Mouse (Mus musculus) megakaryocyte progenitor cell, adult 5-6 weeks (primary cell): ENCODE results near the gene Gm8439. TPM values are rescaled to one million over a fixed set of nuclear protein-coding genes. Genes with fewer than 3 reads are reported as not detected.
"Not testable (repeated sequence)": the region's sequence is repeated elsewhere in the genome, so short reads cannot be mapped to it uniquely, and the experiment has no call there.

ENCODE experiments used
- ATAC-seq: replicated peaks from 2 replicates; pipeline ENCODE4 v1.8.0; 2016; ENCODE audit warnings: mild to moderate bottlenecking, moderate TSS enrichment, inconsistent platforms; ENCODE audit not compliant: poor library complexity
- total RNA-seq, 2 experiments: library from RNA; stranded (forward) in 1 of 2; stranded (reverse) in 1 of 2; fragments of 157-497, 149-512 nt in 1 of 2; fragments of 200-1000 nt in 1 of 2; gene quantifications; 2 replicates each; pipeline versions ENCODE4 v1.2.3 to v1.2.4; 2015 to 2017

The Gm8439 gene
- total RNA-seq (2015) = not detected in 2 replicates
- not detected in 2 replicates for total RNA-seq (2017)

DNA sequence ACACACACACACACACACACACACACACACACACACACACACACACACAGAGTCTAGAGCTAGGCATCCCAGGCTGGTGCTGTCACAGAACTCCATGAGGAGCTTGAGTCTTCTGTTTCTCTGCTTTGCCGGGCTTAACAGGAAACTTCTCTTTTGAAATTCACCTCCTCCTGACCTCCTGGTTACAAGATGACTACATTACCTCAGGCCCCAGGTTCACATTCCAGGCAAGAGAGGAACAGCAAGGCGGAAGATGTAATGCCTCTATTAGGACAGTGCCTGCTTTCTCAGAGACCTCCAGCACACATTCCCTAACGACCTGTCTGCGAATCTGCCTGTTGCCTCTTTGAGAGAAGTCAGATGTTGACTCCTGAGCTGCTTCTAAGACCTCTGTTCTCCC, at the start of gene Gm8439:
TSS of gene Gm8439 (plus strand) at position 301 of the 400 bp plus-strand sequence.
- no peak for ATAC-seq

DNA sequence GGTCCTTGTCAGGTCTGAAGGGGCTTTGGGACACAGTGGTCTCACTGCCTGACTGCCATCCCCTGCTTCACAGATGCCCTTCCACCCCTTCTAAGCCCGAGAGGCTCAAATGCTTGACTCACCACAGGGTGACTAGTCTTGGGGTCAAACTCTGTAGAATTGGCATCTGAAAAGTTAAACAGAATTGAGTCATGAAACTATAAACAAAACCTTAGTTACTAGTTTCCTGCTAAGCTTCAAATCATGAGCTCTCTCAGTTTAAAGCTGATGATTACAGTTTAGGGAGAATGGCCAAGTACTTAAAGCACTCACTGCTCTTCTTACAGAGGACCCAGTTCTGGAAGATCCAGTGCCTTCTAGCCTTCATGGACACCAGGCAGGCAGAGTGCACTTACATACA, 43.6 kb upstream of the Gm8439 start:
- no peak for ATAC-seq

DNA sequence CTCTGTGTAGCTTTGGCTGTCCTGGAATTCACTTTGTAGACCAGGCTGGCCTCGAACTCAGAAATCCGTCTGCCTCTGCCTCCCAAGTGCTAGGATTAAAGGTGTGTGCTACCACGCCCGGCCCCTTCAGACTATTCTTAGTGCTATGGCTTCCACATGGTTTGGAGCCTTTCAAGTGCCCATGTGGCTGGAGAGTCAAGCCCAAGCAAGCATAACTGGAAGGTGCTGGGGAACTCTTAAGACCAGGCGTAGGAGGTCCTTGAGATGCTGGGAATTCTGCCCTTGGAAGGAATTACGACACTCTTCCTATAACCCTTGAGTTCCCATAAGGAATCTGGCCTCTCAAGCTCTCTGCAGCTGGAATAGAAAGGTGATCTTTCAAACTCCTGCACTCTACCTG, 32.0 kb upstream of the Gm8439 start:
- ATAC-seq = no peak

DNA sequence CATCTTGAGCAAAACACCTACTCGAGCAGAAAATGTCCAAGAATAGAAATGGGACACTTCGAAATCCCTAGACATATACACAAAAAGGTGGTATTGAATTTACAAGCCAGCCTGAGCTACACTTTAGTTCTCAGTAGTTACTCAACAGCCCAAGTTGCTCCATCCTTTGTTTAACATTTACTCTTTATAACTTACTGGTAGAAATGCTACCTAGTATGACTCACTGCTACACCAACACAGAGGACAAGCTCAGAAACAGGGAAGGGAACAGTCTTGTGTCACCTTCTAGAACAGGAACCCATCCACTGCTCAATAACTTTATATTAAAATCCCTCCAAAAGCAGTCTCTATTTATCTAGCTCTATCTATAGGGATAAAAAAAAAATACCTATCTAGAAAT, 22.8 kb upstream of the Gm8439 start:
- ATAC-seq = no peak

DNA sequence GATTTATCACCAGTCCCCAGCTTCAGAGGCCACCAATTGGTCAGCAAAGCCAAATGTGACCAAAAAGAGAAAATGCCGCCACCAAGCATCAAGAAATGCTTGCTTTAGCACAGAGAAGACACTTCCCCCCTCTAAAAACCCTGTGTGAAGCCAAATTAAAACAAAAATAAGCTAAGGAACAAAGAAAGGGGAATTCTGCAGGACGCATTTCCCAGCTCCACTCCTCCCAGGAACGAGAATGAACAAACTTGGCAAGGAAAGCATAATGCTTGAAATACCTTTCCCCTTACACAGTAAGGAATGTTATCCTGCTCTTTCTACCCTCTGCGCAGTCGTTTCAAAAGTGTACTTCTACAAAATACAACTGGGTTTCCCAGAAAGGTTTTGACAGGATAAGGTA, 20.5 kb upstream of the Gm8439 start:
- no peak for ATAC-seq

DNA sequence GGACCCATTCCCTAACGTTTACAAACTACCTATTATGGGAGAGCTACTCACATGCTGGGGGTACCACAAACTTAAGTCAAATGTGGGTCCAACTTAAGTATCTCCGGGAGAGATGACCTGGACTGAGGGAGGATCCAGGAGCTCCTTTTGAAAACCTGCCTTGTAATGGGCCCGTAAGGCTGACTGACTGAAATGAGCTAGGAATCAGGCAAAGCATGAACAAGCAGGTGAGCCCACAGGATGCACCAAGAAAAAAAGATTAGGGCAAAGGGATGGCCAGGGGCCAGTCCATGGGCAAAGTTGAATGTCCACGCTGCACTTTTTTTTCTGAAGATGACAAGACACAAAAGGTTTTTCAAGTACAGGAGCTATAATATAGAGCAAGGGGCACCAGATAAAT, 19.5 kb upstream of the Gm8439 start:
- no peak for ATAC-seq

DNA sequence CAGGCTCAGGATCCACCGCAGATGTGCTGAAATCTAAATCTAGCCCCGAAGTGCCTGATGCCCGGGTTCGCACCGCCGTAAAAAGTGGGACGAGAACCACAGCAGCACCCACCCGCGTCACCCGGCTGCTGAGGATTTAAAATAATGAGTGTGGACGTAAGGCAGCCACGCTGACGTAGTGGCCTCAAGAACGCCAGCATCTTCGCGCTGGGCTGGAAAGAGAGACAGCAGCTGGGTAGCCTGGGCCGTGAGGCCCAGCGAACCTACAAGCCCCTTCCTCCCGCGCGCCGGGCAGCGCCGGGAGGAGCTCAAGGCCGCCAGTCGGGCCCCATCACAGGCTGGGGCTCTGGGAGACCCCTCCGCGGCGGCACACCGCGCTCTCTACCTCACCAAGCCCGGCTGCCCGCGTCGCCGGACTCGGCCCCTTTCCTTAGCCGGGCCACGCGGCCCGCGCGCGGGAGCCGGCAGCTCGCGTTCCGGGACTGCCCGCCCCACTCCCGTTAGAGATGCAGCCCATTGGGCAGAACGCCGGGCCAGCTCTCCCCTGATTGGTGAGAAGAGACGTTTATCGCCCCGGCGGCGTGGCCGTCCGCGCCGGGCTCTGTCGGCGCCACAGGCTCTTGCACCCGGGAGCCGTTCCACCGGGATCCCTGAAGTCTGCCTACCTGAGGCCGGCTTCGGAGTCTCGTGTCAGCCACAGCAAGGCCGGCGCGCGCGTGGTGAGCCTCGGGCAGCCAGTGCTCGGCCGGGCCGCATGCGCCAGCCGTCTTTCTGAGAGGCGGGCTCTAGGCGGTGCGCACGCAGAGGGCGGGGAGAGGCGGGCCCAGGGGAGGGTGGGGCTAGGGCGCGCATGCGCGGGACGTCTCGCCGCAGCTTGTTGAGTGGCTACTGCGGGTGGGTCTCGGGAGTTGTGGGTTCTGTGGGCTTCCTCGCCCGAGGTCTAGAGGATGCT, 18.8 kb upstream of the Gm8439 start, which contains the start of gene Ctps:
TSS of gene Ctps (minus strand) at position 791 of the 952 bp plus-strand sequence.
- ATAC-seq = peak; percentile 87

DNA sequence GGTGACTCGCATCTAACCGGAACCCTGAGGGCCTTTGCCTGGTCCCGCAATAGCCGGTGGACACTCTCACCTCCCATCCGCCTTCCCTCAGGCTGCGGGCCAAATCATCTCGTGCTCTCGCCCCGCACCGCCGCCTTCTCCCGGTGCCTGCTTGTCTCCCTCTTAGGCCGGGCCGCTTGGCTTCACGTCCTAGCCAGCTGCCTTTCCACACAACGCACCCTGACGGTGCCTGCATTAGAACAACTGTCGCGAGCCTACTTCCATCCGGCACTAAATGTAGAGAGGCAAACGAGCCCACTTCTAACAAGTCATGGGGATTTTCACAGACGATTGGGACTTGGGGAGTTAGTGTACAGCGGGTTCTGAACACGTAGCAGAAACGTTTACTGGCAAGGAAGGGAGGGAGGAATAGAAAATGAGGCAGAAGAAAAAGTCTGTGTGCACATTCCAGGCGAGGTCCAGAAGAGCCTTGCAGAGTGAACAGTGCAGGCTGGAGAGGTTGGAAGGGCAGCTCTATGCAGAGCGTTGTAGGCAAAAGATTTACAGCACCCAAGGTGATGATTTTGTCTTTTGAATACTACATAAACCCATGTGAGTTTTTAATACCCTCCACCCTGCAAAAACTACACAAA, 18.0 kb upstream of the Gm8439 start:
- ATAC-seq = peak; percentile 40

DNA sequence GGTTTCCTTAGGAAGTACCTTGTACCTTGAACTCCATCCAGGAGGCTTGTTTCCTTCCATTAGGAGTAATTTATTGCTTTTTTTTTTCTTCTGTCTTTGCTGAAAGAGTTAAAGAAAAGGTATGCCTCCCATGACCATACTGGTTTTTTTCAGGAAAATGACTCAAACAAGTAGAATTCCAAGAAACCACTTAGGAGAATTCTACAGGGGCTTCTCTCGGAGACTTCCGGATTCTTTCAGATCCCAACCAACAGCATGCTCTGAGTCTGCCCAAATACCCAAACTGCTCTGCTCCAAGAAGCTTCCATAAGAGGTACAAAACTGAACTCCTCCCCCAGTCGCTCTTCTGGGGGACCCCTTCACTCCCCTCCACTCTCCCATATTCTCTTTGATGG, 17.5 kb upstream of the Gm8439 start:
- ATAC-seq = no peak

DNA sequence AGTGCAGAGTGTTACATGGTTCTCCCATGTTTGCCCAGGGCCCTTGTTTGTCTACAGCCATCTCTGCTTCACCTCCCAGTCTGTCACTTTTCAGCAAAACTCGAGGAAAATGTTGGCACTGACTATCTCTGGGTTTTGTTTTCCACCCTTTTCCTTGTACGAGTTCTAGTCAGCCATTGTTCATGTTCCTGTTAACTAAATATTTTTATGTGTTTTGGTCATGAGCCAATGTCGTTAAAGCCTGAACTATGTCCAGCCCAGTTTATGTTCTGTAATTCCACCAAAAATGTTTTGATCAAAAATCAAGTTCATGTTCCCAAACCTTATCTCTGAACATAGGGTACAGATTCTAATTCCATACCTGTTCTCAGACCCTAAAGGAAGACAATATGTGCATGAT, 16.9 kb upstream of the Gm8439 start:
- ATAC-seq = no peak

DNA sequence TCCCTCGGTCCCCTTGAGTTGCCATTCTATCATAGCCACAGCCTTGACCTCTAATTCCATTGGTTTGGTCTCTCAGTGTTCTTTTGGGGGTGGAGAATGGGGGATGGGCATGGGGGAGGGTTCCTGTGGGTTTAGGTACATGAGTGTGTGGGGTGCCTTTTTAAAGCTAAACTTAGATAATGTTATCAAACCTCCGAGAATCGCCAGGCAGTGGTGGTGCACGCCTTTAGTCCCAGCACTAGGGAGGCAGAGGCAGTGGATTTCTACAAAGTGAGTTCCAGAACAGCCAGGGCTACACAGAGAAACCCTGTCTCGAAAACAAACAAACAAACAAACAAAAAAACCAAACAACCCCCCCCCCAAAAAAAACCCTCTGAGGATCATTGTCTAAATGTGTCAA, 7.7 kb upstream of the Gm8439 start:
- no peak for ATAC-seq

DNA sequence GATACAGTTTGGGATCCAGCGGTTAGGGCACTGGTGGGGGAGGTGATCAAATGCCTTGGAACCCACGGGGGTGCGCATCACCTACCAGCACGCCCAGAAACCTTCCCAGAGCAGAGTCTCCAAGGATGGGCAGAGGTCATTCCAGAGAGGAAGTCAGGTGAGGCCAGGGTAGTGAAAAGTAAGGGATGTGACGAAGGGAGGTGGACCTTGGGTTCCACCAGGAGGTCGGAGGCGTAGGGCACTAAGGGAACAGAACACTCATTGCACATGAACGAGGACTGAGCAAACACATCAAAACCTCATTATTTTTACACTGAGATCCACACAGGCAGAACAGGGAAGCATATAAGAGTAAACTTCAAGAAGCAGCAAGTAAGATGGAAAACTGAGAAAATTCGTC, 6.8 kb upstream of the Gm8439 start:
- no peak for ATAC-seq

DNA sequence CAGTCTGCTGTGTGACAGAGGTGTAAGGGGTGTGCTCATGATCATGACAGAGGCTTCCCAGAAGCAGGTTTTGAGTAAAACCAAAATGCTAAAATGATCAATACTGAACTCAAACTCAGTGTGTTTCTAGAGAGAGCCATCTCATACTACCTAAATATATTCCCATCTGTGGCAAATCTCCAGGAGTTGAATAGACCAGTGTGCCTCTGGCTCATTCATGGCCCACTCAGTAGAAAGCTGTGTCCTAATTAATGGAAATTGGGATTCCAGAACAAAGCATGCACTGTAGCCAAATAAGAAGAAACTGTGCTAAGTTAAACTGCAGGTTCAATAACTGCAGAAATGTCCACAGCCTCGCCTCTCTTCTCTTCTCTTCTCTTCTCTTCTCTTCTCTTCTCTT, 1.6 kb upstream of the Gm8439 start:
- no peak; the same call in 1 of the 2 replicates for ATAC-seq

DNA sequence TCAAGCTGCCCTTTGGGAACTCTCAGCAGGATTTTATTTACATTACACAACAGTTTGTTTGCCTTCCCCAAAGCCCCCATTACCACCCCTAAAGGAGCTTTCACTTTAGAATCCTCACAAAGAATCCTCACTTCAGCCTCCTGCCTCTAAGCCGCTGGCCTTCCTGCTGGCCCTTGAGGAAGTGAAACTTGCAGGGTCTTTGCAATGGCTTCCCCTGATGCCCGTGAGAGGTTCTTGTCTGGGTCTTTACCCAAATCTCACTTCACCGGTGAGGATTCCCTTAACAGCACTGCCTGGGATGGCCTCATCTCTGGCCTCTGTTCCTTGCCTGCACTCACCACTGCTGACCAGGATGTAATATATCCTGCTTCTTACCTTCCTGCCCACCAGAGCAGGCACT, 525 bp downstream of the Gm8439 start:
- ATAC-seq = peak; percentile 43

DNA sequence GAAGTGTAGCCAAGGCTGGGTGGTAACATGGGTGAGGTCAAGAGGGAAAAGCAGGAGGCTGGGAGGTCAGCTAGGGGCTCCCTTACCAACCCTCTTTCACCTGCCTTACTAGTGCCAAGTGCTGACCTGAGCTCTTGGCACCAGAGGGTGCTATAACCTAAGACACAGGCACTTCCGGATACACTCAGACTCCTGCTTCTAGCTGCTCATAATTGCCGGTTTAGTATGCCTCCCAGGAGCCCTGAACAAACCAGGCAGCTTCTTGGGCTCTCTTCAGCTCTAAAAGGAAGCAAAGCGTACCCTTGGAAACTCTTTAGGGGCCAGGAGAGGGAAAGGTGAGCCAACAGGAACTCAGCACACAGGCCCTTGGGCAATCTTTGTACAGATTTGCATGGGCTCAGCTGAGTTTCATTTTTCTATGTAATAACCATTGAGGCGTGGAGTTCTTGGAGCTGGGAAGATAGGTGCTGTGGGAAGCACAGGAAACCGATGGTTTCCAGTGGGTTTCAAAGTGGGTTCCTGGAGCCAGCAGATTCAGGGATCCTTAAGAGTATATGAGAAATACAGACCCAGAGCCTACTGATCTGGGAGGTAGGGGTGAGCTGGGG, 1.4 kb downstream of the Gm8439 start:
- ATAC-seq = peak; percentile 91

DNA sequence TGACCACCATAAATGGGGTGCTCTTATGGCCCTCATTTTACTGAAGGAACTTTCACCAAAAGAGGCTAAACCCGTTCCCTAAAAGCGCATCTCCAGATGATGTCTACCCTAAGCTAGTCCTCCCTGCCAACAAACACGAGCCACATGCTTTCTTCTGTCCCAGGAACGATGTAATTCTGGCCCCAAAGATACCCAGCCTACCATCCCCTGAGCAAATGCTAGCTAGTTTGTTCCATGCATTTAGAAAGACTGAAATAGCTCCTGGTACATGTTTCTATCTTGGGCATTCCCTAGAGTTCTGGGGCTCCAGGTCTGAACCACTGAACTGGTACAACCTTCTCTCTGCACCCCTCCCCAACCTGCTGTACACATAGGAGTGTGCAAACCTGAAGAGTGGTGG, 2.4 kb downstream of the Gm8439 start:
- no peak for ATAC-seq

DNA sequence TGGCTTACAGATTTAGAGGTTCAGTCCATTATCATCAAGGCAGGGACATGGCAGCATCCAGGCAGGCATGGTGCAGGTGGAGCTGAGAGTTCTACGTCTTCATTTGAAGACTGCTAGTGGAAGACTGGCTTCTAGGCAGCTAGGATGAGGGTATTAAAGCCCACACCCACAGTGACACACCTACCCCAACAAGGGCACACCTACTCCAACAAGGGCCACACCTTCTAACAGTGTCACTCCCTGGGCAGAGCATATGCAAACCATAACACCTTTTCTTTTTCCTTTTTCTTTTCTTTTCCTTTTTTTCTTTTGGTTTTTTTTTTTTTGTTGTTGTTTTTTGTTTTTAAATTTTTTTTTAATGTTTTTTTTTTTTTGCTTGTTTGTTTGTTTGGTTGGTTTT, 7.7 kb downstream of the Gm8439 start:
- not testable (repeated sequence) for ATAC-seq

DNA sequence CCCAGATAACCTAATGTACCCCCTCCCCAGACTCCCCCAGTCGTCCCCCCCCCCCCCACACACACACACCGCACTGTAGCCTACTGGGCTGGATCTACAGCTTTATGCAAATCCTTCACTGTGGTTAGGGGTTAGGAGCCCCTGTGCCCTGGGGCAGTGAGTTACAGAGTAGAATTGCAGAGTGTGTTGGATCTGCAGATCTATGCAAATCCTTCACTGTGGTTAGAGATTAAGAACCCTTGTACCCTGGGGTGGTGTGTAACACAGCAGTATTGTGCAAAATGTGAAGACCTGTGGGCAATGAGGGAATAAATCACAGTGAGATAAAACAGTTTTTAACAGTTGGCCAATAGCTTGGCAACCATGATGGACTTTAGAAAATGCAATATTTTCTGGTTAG, 10.4 kb downstream of the Gm8439 start:
- ATAC-seq = no peak; the same call in 1 of the 2 replicates

DNA sequence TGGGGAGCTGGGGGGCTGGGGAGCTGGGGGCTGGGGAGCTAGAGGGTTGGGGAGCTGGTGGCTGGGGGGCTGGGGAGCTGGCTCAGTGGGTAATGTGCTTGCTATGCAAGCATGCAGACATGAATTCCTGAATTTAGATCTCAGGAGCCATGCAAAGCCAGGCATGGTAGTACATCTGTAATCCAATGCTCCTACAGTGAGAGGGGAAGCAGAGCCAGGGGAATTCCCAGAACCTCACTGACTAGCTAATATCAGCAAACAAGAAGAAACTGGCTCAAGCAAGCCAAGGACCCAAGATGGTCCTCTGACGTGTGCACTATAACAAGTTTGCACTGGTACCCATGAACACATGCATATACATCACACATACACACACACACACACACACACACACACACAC, 13.2 kb downstream of the Gm8439 start:
- ATAC-seq = no peak

DNA sequence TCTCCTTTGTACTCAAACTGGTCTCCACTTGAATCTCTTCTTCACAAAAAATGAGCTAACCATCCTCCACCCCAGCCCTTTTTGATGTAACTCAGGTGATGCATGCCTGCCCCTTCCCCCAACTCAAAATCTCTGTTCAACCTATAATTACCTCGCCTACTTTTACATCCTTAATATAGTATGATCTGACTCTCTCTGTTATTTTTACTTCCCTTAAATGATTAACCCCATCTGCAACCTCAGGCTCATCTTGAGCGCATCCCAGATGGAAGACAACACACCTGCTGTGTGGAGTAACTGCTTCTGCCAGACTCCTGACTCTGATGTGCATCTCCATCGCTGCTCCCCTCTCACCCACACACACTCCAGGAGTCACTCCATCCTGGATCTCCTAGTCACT, 14.1 kb downstream of the Gm8439 start:
- ATAC-seq = no peak

DNA sequence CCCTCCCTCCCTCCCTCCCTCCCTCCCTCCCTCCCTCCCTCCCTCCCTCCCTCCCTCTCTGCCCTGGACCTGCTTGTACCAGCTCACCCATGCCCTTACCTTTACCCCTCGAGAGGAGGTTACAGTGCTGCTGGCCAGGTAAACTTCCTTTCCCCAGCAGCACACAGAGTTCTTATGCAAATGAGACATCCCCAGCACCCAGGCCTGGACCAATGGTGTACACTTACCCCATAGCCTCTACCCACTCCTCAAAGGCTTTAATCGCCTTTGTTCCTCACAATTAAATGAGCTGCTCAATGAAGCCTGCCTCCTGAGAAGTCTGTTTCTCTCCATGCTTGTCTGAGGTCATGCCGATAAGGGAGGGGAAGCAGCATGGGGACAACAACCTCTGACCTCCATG, 18.4 kb downstream of the Gm8439 start:
- ATAC-seq = no peak

DNA sequence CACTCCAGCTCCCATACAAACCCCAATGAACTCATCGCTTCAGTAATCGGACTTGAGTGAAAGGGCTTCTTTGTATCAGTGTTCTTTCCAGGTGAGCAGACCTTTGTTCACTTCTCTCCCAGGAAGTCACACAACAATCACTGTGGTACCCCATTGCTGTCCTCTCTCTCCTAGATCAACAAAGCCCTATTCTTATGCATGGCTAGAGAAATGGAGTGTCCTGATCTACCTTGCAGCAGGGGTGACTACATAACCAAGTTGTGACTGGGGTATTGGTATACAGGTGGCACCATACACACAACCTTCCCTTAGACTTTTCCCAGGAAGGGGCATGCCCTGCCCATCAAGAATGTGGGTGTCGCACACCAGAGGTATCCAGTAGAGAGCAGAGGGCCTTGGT, 22.5 kb downstream of the Gm8439 start:
- no peak for ATAC-seq
